Mouse (Mus musculus): ENCODE measurements around the gene Epn2. TPM values are rescaled to one million over a fixed set of nuclear protein-coding genes. Genes with fewer than 3 reads are reported as not detected.
"Not testable (repeated sequence)": the region's sequence is repeated elsewhere in the genome, so short reads cannot be mapped to it uniquely, and the experiment has no call there.

Epn2 gene
- polyA plus RNA-seq, 1 experiment from 2014 or later = 41.0 TPM

DNA sequence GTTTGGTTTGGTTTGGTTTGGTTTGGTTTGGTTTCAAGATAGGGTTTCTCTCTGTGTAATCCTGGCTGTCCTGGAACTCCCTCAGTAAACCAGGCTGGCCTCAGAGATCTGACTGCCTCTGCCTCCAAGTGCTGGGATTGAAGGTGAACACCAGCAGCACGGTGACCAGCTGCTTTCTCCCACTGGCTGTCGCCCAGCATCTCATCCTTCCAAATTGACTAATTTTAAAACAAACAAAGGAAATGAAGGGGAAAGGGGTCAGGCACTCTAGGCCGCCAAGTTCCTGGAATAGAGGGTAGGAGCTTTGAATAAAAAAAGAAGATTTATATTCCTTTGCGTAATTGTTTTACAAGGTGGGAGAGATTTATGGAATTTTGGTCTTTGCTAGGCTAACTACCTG lies 5.9 kb upstream of the Epn2 start:
- no peak for ATAC-seq
- no peak overlapping the region for H3K4me2 ChIP-seq (replicated peaks; ENCODE audit: low read depth, low read length)
- H3K9ac ChIP-seq (replicated peaks; ENCODE audit: low read depth) = no peak overlapping the region
- H3K27ac ChIP-seq (ENCODE audit: low read length) = no peak overlapping the region
- H3K9me3 ChIP-seq (ENCODE audit: low read length) = no peaks in the 10 kb centered on the region
- WGBS = 36% methylated on average over 4 of the region's 4 CpGs
- TF ChIP-seq EP300 (IDR thresholded peaks at IDR 0.05) (no peak), CTCF (IDR thresholded peaks at IDR 0.05) (no peak)
- H3K4me1 ChIP-seq (ENCODE audit: insufficient read depth, low read depth, low read length) = no peaks in the 10 kb centered on the region
- H3K4me3 ChIP-seq (ENCODE audit: low read depth, low read length) = no peak overlapping the region
- no peak for DNase-seq (ENCODE audit: low spot score)
- H3K36me3 ChIP-seq (ENCODE audit: insufficient read depth, low read length) = no peaks in the 10 kb centered on the region
- H3K27me3 ChIP-seq (replicated peaks; ENCODE audit: insufficient read depth, low read length) = no peaks in the 10 kb centered on the region

DNA sequence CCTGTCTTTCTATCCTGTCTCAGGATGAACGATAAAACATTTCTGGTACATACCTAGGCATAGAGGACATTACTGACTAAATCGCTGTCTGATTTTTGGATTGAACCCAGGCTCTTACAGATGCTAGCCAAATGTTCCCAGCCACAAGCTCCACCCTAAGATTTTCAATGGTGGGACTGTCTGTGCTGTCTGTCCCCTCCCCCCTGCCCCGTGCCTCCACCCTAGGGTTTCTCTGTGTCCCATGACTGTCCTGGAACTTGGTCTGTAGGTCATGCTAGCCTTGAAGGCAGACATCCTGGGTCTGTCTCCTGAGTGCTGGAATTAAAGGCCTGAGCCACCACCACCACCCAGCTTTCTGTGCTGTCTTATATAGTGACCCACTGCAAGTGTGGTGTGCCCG lies 5.3 kb upstream of the Epn2 start:
- H3K9ac ChIP-seq (replicated peaks; ENCODE audit: low read depth) = no peak overlapping the region
- no peak for ATAC-seq
- 61% methylated on average over 4 of the region's 4 CpGs for WGBS
- no peak overlapping the region for H3K27ac ChIP-seq (ENCODE audit: low read length)
- no peak overlapping the region for H3K4me3 ChIP-seq (ENCODE audit: low read depth, low read length)
- no peak for DNase-seq (ENCODE audit: low spot score)
- TF ChIP-seq EP300 (IDR thresholded peaks at IDR 0.05) (no peak), CTCF (IDR thresholded peaks at IDR 0.05) (no peak)
- no peak overlapping the region for H3K4me2 ChIP-seq (replicated peaks; ENCODE audit: low read depth, low read length)
- no peaks in the 10 kb centered on the region for H3K9me3 ChIP-seq (ENCODE audit: low read length)
- H3K36me3 ChIP-seq (ENCODE audit: insufficient read depth, low read length) = no peaks in the 10 kb centered on the region
- no peaks in the 10 kb centered on the region for H3K4me1 ChIP-seq (ENCODE audit: insufficient read depth, low read depth, low read length)
- no peaks in the 10 kb centered on the region for H3K27me3 ChIP-seq (replicated peaks; ENCODE audit: insufficient read depth, low read length)

DNA sequence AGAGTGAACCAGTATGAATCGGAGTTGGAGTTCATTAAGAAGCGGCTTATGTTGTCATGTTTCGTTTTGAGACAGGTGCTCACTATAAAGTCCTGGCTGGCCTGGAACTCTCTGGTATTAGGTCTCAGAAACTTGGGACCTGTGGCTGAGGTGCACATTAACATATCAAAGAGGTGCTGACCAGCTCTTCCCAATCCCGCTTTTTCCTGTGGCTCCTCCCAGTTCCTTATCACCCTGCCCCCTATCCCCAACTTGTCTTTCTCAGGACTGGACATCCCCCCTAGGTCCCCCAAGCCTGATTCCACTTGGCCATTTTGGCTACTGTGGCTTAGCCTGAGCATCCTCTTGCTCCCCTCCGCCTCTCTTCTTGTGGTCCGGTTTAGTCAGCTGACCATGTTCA lies 4.6 kb upstream of the Epn2 start:
- Histone ChIP-seq H3K27ac (ENCODE audit: low read length) (no peak overlapping the region), H3K4me3 (ENCODE audit: low read depth, low read length) (no peak overlapping the region), H3K9me3 (ENCODE audit: low read length) (no peaks in the 10 kb centered on the region), H3K36me3 (ENCODE audit: insufficient read depth, low read length) (no peaks in the 10 kb centered on the region), H3K27me3 (replicated peaks; ENCODE audit: insufficient read depth, low read length) (no peaks in the 10 kb centered on the region), H3K4me1 (ENCODE audit: insufficient read depth, low read depth, low read length) (no peaks in the 10 kb centered on the region), H3K4me2 (replicated peaks; ENCODE audit: low read depth, low read length) (no peak overlapping the region), H3K9ac (replicated peaks; ENCODE audit: low read depth) (no peak overlapping the region)
- TF ChIP-seq EP300 (IDR thresholded peaks at IDR 0.05) = no peak
- TF ChIP-seq CTCF (IDR thresholded peaks at IDR 0.05) = no peak
- ATAC-seq = no peak
- WGBS = 89% methylated on average over 6 of the region's 6 CpGs
- DNase-seq (ENCODE audit: low spot score) = no peak

DNA sequence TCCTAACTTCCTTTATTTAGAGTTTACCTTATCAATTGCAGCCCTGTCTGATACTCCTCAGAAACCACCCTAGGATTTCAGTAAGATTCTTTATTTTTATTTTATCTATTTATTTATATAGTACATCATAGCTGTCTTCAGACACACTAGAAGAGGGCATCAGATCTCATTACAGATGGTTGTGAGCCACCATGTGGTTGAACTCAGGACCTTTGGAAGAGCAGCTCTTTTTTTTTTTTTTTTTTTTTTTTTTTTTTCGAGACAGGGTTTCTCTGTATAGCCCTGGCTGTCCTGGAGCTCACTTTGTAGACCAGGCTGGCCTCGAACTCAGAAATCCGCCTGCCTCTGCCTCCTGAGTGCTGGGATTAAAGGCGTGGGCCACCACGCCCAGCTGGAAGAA lies 3.3 kb upstream of the Epn2 start:
- not testable (repeated sequence) for H3K4me3 ChIP-seq (ENCODE audit: low read depth, low read length); H3K36me3 ChIP-seq (ENCODE audit: insufficient read depth, low read length); H3K9ac ChIP-seq (replicated peaks; ENCODE audit: low read depth); H3K4me1 ChIP-seq (ENCODE audit: insufficient read depth, low read depth, low read length); H3K27me3 ChIP-seq (replicated peaks; ENCODE audit: insufficient read depth, low read length); ATAC-seq; H3K9me3 ChIP-seq (ENCODE audit: low read length); H3K27ac ChIP-seq (ENCODE audit: low read length); H3K4me2 ChIP-seq (replicated peaks; ENCODE audit: low read depth, low read length); DNase-seq (ENCODE audit: low spot score)
- WGBS = 90% methylated on average over 4 of the region's 5 CpGs

DNA sequence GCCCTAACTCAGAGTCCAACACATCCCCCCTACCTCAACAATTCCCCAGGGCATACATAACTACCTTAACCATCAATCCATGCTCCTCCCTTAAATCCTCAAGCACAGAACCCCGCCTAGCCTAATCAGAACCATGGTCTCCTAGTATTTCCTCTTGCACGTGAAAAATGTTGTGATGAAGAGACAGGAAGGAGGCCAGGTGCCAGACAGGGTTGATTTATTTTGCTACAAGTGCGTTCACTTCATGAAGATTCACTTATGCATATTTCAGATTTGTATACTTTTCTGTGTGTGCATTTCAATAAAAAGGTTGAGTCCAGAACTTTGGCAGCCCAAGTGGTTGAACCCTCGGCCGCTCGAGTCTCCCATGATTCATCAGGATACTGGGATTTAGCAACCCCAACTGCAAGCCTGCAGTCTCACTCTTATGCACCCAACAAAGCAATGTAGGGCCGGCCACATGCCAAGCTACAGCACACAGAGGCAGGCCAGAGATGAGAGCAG lies 443 bp upstream of the Epn2 start:
- no peak overlapping the region for H3K27ac ChIP-seq (ENCODE audit: low read length)
- no peaks in the 10 kb centered on the region for H3K27me3 ChIP-seq (replicated peaks; ENCODE audit: insufficient read depth, low read length)
- no peaks in the 10 kb centered on the region for H3K36me3 ChIP-seq (ENCODE audit: insufficient read depth, low read length)
- WGBS = 70% methylated on average over 7 of the region's 7 CpGs
- H3K9ac ChIP-seq (replicated peaks; ENCODE audit: low read depth) = no peak overlapping the region
- DNase-seq (ENCODE audit: low spot score) (no peak), ATAC-seq (no peak)
- no peak for TF ChIP-seq CTCF (IDR thresholded peaks at IDR 0.05)
- no peak for TF ChIP-seq EP300 (IDR thresholded peaks at IDR 0.05)
- H3K9me3 ChIP-seq (ENCODE audit: low read length) = no peaks in the 10 kb centered on the region
- no peak overlapping the region for H3K4me2 ChIP-seq (replicated peaks; ENCODE audit: low read depth, low read length)
- H3K4me1 ChIP-seq (ENCODE audit: insufficient read depth, low read depth, low read length) = peaks cover 3% of the 10 kb centered on the region
- no peak overlapping the region for H3K4me3 ChIP-seq (ENCODE audit: low read depth, low read length)

DNA sequence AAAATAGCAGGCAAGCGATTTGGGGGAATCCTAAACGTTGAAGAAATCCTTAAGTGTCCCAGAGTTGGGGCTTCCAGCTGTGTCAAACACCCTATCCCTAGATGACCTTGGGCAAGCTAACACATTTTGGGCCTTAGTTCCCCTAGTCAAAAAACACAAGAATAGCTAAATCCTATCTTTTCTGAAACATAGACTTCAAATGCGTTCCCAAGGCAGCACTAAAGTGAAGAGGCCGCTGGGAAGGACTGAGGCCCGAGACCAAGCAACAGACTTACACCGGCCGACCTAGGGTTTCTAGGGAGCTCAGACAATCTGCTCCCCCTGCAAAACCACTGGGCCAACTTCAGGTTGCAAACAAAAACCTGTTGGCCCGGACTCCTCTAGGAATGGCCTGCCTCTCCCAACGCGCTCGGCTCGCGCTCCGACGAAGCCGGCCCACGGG lies 925 bp downstream of the Epn2 start:
- H3K9me3 ChIP-seq (ENCODE audit: low read length) = no peaks in the 10 kb centered on the region
- H3K36me3 ChIP-seq (ENCODE audit: insufficient read depth, low read length) = no peaks in the 10 kb centered on the region
- no peak for TF ChIP-seq EP300 (IDR thresholded peaks at IDR 0.05)
- no peak for TF ChIP-seq CTCF (IDR thresholded peaks at IDR 0.05)
- H3K4me3 ChIP-seq (ENCODE audit: low read depth, low read length) = peak overlapping the region; percentile 88
- H3K9ac ChIP-seq (replicated peaks; ENCODE audit: low read depth) = peak overlapping the region; percentile 94
- DNase-seq (ENCODE audit: low spot score) = no peak
- peaks cover 3% of the 10 kb centered on the region for H3K4me1 ChIP-seq (ENCODE audit: insufficient read depth, low read depth, low read length)
- peak overlapping the region; percentile 97 for H3K4me2 ChIP-seq (replicated peaks; ENCODE audit: low read depth, low read length)
- no peaks in the 10 kb centered on the region for H3K27me3 ChIP-seq (replicated peaks; ENCODE audit: insufficient read depth, low read length)
- peak; percentile 16; the same call in 1 of the 2 replicates for ATAC-seq
- WGBS = 2% methylated on average over 17 of the region's 17 CpGs
- H3K27ac ChIP-seq (ENCODE audit: low read length) = peak overlapping the region; percentile 96

DNA sequence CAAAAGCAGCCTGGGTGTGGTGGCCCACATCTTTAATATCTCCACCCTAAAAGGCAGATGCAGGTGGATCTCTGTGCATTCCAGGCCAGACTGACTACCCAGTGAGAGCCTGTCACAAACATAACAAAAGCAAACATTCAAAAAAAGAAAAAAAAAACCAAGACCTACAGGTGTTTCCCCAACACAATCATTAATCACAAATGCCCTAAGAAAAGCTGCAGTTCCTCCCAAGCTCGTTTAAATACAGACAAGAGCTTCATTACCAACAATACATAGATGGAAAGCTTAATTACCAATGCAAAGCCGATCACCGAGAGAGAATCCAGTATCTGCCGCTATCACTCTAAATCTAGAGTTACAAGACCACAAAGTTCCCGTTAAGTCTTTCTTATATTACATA lies 1.5 kb downstream of the Epn2 start:
- peaks cover 3% of the 10 kb centered on the region for H3K4me1 ChIP-seq (ENCODE audit: insufficient read depth, low read depth, low read length)
- H3K27me3 ChIP-seq (replicated peaks; ENCODE audit: insufficient read depth, low read length) = no peaks in the 10 kb centered on the region
- H3K36me3 ChIP-seq (ENCODE audit: insufficient read depth, low read length) = no peaks in the 10 kb centered on the region
- 10% methylated on average over 5 of the region's 5 CpGs for WGBS
- no peak for DNase-seq (ENCODE audit: low spot score)
- peak overlapping the region; percentile 88 for H3K4me3 ChIP-seq (ENCODE audit: low read depth, low read length)
- ATAC-seq = no peak
- H3K9me3 ChIP-seq (ENCODE audit: low read length) = no peaks in the 10 kb centered on the region
- H3K27ac ChIP-seq (ENCODE audit: low read length) = peak overlapping the region; percentile 96; the same call in 1 of the 2 replicates
- H3K9ac ChIP-seq (replicated peaks; ENCODE audit: low read depth) = peak overlapping the region; percentile 94; the same call in 1 of the 2 replicates
- H3K4me2 ChIP-seq (replicated peaks; ENCODE audit: low read depth, low read length) = peak overlapping the region; percentile 97
- no peak for TF ChIP-seq CTCF (IDR thresholded peaks at IDR 0.05)
- no peak for TF ChIP-seq EP300 (IDR thresholded peaks at IDR 0.05)

All from lung, postnatal 0 days (tissue).